ENCODE assay signal across 26 mouse cellular contexts in genomic region chr6:142767305-142767704, GRCm38 (mm10). TPM values are rescaled to one million over a fixed set of nuclear protein-coding genes. Genes with fewer than 3 reads are reported as not detected.
DNase-seq lines count a peak whose midpoint lies in the region; ATAC-seq and TF ChIP-seq lines count a peak whose summit lies in the region.
"Had no signal": no experiment of that assay in that cellular context is flagged by ENCODE, and none has a peak within 500 bp of the region (broad histone marks: within the 10 kb centered on the region; RNA-seq: fewer than 3 reads in every experiment).

No protein-coding gene starts in this region.

- no peaks in the 10 kb centered on the region for H3K27me3 ChIP-seq in forebrain, embryonic 11.5 days (ENCODE audit: control insufficient read depth, insufficient read depth, low read length)
- no peaks in the 10 kb centered on the region for H3K27me3 ChIP-seq in forebrain, embryonic 14.5 days (replicated peaks; ENCODE audit: control insufficient read depth, insufficient read depth, low read length)
- no peaks in the 10 kb centered on the region for H3K27me3 ChIP-seq in kidney, embryonic 15.5 days
- H3K27me3 ChIP-seq in kidney, postnatal 0 days (ENCODE audit: insufficient read depth, low read length) = no peaks in the 10 kb centered on the region
- H3K27me3 ChIP-seq: CH12.LX; embryonic facial prominence, embryonic 12.5 days; forebrain, embryonic 12.5 days; forebrain, embryonic 15.5 days; Patski had no signal

- no peak for TF ChIP-seq CTCF in kidney, postnatal 0 days (IDR thresholded peaks at IDR 0.05; ENCODE audit: low read depth)

- H3K4me2 ChIP-seq in forebrain, embryonic 11.5 days (ENCODE audit: low read depth, low read length, severe bottlenecking) = no peak overlapping the region
- H3K4me2 ChIP-seq in forebrain, embryonic 14.5 days (ENCODE audit: low read length) = no peak overlapping the region
- no peak overlapping the region for H3K4me2 ChIP-seq in kidney, embryonic 15.5 days
- no peak overlapping the region for H3K4me2 ChIP-seq in kidney, postnatal 0 days (ENCODE audit: low read length)
- H3K4me2 ChIP-seq: embryonic facial prominence, embryonic 12.5 days; forebrain, embryonic 12.5 days; forebrain, embryonic 15.5 days had no signal

- no peak overlapping the region for H3K27ac ChIP-seq in forebrain, embryonic 11.5 days (ENCODE audit: low read depth, low read length)
- H3K27ac ChIP-seq in forebrain, embryonic 14.5 days (ENCODE audit: low read depth, low read length) = no peak overlapping the region
- H3K27ac ChIP-seq in kidney, embryonic 15.5 days = no peak overlapping the region
- H3K27ac ChIP-seq in kidney, postnatal 0 days = no peak overlapping the region
- H3K27ac ChIP-seq: embryonic facial prominence, embryonic 10.5 days; embryonic facial prominence, embryonic 12.5 days; forebrain, embryonic 12.5 days; forebrain, embryonic 15.5 days had no signal

- 94% methylated on average over 9 of the region's 9 CpGs for WGBS in forebrain, embryonic 11.5 days
- 90% methylated on average over 9 of the region's 9 CpGs for WGBS in forebrain, embryonic 14.5 days
- 55% methylated on average over 9 of the region's 9 CpGs for WGBS in kidney, embryonic 15.5 days
- WGBS in kidney, postnatal 0 days = 65% methylated on average over 9 of the region's 9 CpGs

- peaks cover 7% of the 10 kb centered on the region; the same call in 1 of the 2 replicates for H3K36me3 ChIP-seq in forebrain, embryonic 11.5 days (ENCODE audit: control insufficient read depth, insufficient read depth, low read length)
- H3K36me3 ChIP-seq in forebrain, embryonic 14.5 days (ENCODE audit: control insufficient read depth, insufficient read depth, low read length) = peaks cover 78% of the 10 kb centered on the region
- peaks cover 82% of the 10 kb centered on the region for H3K36me3 ChIP-seq in kidney, embryonic 15.5 days
- H3K36me3 ChIP-seq in kidney, postnatal 0 days (ENCODE audit: insufficient read depth, low read length) = peaks cover 39% of the 10 kb centered on the region

- ATAC-seq in forebrain, embryonic 11.5 days (replicated peaks; ENCODE audit: low FRiP score) = no peak
- ATAC-seq in forebrain, embryonic 14.5 days = no peak
- ATAC-seq in kidney, embryonic 15.5 days (replicated peaks; ENCODE audit: low FRiP score) = peak; percentile 72
- ATAC-seq in kidney, postnatal 0 days (replicated peaks; ENCODE audit: low FRiP score, low read depth) = 0 out of 2 replicates have a peak, but pooled peaks have one; percentile 57
- ATAC-seq: activated CD4-positive, CD25-positive, alpha-beta regulatory T cell, adult 4 months; CD4-positive, CD25-positive, alpha-beta regulatory T cell, adult 4 months; forebrain, embryonic 15.5 days; forebrain, postnatal 0 days; Patski had no signal

- DNase-seq in forebrain, embryonic 11.5 days (ENCODE audit: low spot score) = peak; percentile 10
- no peak for DNase-seq in forebrain, embryonic 14.5 days (ENCODE audit: low spot score)
- no peak for DNase-seq in kidney, adult 8-10 months
- DNase-seq in kidney, postnatal 0 days (ENCODE audit: low spot score) = peak; percentile 52
- DNase-seq in kidney, adult 18-20 months = no peak
- DNase-seq: adrenal gland, adult 8-10 months; adrenal gland, postnatal 14 days; adrenal gland, postnatal 36 days; B cell, adult 2 months; cerebellum, adult 11-12 months; cerebellum, adult 2 months; cerebellum, adult 9-10 months; cerebellum, postnatal 10 days; cerebellum, postnatal 25 days; forebrain, postnatal 0 days had no signal

- H3K4me3 ChIP-seq in forebrain, embryonic 11.5 days (ENCODE audit: low read depth, low read length) = no peak overlapping the region
- no peak overlapping the region for H3K4me3 ChIP-seq in forebrain, embryonic 14.5 days (ENCODE audit: low read depth, low read length)
- no peak overlapping the region for H3K4me3 ChIP-seq in kidney, embryonic 15.5 days (replicated peaks)
- no peak overlapping the region for H3K4me3 ChIP-seq in kidney, postnatal 0 days (replicated peaks; ENCODE audit: low read depth, low read length)
- H3K4me3 ChIP-seq: embryonic facial prominence, embryonic 10.5 days; embryonic facial prominence, embryonic 12.5 days; forebrain, embryonic 12.5 days; forebrain, embryonic 15.5 days had no signal

- no peak overlapping the region for H3K9ac ChIP-seq in forebrain, embryonic 11.5 days (ENCODE audit: low read length)
- no peak overlapping the region for H3K9ac ChIP-seq in forebrain, embryonic 14.5 days (ENCODE audit: low read length)
- no peak overlapping the region for H3K9ac ChIP-seq in kidney, embryonic 15.5 days
- no peak overlapping the region for H3K9ac ChIP-seq in kidney, postnatal 0 days (ENCODE audit: low read depth, low read length)
- H3K9ac ChIP-seq: embryonic facial prominence, embryonic 12.5 days; forebrain, embryonic 12.5 days; forebrain, embryonic 15.5 days; forebrain, postnatal 0 days had no signal

- no peaks in the 10 kb centered on the region for H3K4me1 ChIP-seq in forebrain, embryonic 11.5 days (replicated peaks; ENCODE audit: control insufficient read depth, insufficient read depth, low read length)
- H3K4me1 ChIP-seq in forebrain, embryonic 14.5 days (ENCODE audit: control insufficient read depth, insufficient read depth, low read length) = no peaks in the 10 kb centered on the region
- H3K4me1 ChIP-seq in kidney, embryonic 15.5 days = no peaks in the 10 kb centered on the region
- H3K4me1 ChIP-seq in kidney, postnatal 0 days (replicated peaks; ENCODE audit: insufficient read depth, low read length) = no peaks in the 10 kb centered on the region
- H3K4me1 ChIP-seq: embryonic facial prominence, embryonic 10.5 days; embryonic facial prominence, embryonic 12.5 days; forebrain, embryonic 12.5 days; forebrain, embryonic 15.5 days had no signal

- H3K9me3 ChIP-seq in forebrain, embryonic 11.5 days (ENCODE audit: control insufficient read depth, low read length) = no peaks in the 10 kb centered on the region
- no peaks in the 10 kb centered on the region for H3K9me3 ChIP-seq in forebrain, embryonic 14.5 days (replicated peaks; ENCODE audit: control insufficient read depth, low read length)
- H3K9me3 ChIP-seq in kidney, embryonic 15.5 days (replicated peaks) = no peaks in the 10 kb centered on the region
- H3K9me3 ChIP-seq in kidney, postnatal 0 days (replicated peaks; ENCODE audit: low read length) = no peaks in the 10 kb centered on the region
- H3K9me3 ChIP-seq: embryonic facial prominence, embryonic 10.5 days; embryonic facial prominence, embryonic 12.5 days; forebrain, embryonic 12.5 days; forebrain, embryonic 15.5 days; G1E had no signal

RNA-seq across cellular contexts. Expression of gene Cmas, which starts 10.8 kb away (rescaled TPM):
- 103 and 109 TPM in 2 replicates for polyA plus RNA-seq in forebrain, embryonic 11.5 days (2014; fragmentation: Nextera tagmentation; extraction: Ambion mirVana)
- 159 and 173 TPM in 2 replicates for polyA plus RNA-seq in forebrain, embryonic 14.5 days (2014; fragmentation: Nextera tagmentation; extraction: Ambion mirVana)
- polyA plus RNA-seq in kidney, embryonic 15.5 days (2015; fragmentation: Nextera tagmentation; extraction: Ambion mirVana) = 77.1 and 77.2 TPM in 2 replicates
- 60.0 and 63.2 TPM in 2 replicates for polyA plus RNA-seq in kidney, postnatal 0 days (2015; fragmentation: Nextera tagmentation; extraction: Ambion mirVana)

RNA-seq across cellular contexts. Expression of gene Sult6b2, which starts 37.0 kb away (rescaled TPM):
- 0.29 TPM in 1 of 2 replicates, not detected in the other for polyA plus RNA-seq in forebrain, embryonic 11.5 days (2014; fragmentation: Nextera tagmentation; extraction: Ambion mirVana)
- 0.18 TPM in 1 of 2 replicates, not detected in the other for polyA plus RNA-seq in forebrain, embryonic 14.5 days (2014; fragmentation: Nextera tagmentation; extraction: Ambion mirVana)
- not detected in 2 replicates for polyA plus RNA-seq in kidney, embryonic 15.5 days (2015; fragmentation: Nextera tagmentation; extraction: Ambion mirVana)
- not detected in 2 replicates for polyA plus RNA-seq in kidney, postnatal 0 days (2015; fragmentation: Nextera tagmentation; extraction: Ambion mirVana)
- polyA plus RNA-seq: activated CD4-positive, CD25-positive, alpha-beta regulatory T cell, adult 4 months; CD4-positive, CD25-positive, alpha-beta regulatory T cell, adult 4 months; embryonic facial prominence, embryonic 10.5 days; embryonic facial prominence, embryonic 12.5 days; embryonic facial prominence, embryonic 14.5 days; G1E had no signal

Comparison
In these comparisons a context has a peak if more than half of its experiments do, and no peak if none do; other contexts are left out.
1. DNase-seq: peak in forebrain, embryonic 11.5 days (single experiment) and kidney, postnatal 0 days (single experiment); none in forebrain, embryonic 14.5 days (single experiment), kidney, adult 8-10 months (0 of 2) and kidney, adult 18-20 months (single experiment).
2. ATAC-seq: peak in kidney, embryonic 15.5 days (single experiment) and kidney, postnatal 0 days (single experiment); none in forebrain, embryonic 11.5 days (single experiment) and forebrain, embryonic 14.5 days (single experiment).